Mouse (Mus musculus) CH12.LX (cell line): ENCODE results near the gene Rec114. TPM values are rescaled to one million over a fixed set of nuclear protein-coding genes. Genes with fewer than 3 reads are reported as not detected.

Experiments used
- DNase-seq: peaks from one replicate; pipeline ENCODE4 v3.0.0-alpha.2; 2013; ENCODE audit errors: extremely low read depth
- H3K27ac ChIP-seq: 2 replicates; pipeline ENCODE4 v1.5.1; 2012; ENCODE audit warnings: low read depth, mild to moderate bottlenecking, control low read depth, moderate library complexity; ENCODE audit not compliant: insufficient read depth
- H3K27me3 ChIP-seq: replicated peaks from 2 replicates; pipeline ENCODE3; 2012; ENCODE audit warnings: inconsistent platforms
- H3K36me3 ChIP-seq, 2 experiments: replicated peaks in 1 of 2; 2 replicates each; pipeline versions ENCODE3 to v1.6.1; 2012; ENCODE audit warnings: inconsistent platforms in 1 of 2, low read length in 1 of 2, mild to moderate bottlenecking in 1 of 2, mixed read lengths in 1 of 2, moderate library complexity in 1 of 2; ENCODE audit not compliant: control insufficient read depth in 1 of 2, insufficient read depth in 1 of 2
- H3K4me1 ChIP-seq, 2 experiments: 2 replicates each; pipeline ENCODE4 v1.6.1; 2012; ENCODE audit warnings: inconsistent platforms in 1 of 2, moderate library complexity in 1 of 2; ENCODE audit not compliant: insufficient read depth in 2 of 2, control insufficient read depth in 1 of 2
- H3K4me2 ChIP-seq: 2 replicates; pipeline ENCODE4 v1.6.1; 2012; ENCODE audit warnings: low read depth, mild to moderate bottlenecking, control low read depth; ENCODE audit not compliant: poor library complexity, insufficient read depth, severe bottlenecking
- H3K4me3 ChIP-seq, 3 experiments: fragments of 150-350 bp in 1 of 3; sonication (generic) in 1 of 3; replicated peaks in 1 of 3; 2 replicates each; pipeline versions ENCODE3 to v1.5.1; 2011 to 2012; ENCODE audit warnings: low read depth in 2 of 3, low read length in 2 of 3, mild to moderate bottlenecking in 2 of 3, moderate library complexity in 2 of 3, control low read depth in 1 of 3, improper control_type of control experiment in 1 of 3, inconsistent platforms in 1 of 3, mixed read lengths in 1 of 3; ENCODE audit not compliant: poor library complexity in 1 of 3
- H3K79me2 ChIP-seq: replicated peaks from 2 replicates; pipeline ENCODE4 v1.6.1; 2012; ENCODE audit warnings: mild to moderate bottlenecking, moderate library complexity; ENCODE audit not compliant: control insufficient read depth, poor library complexity, insufficient read depth, severe bottlenecking; ENCODE audit errors: extremely low read depth
- H3K9ac ChIP-seq: 2 replicates; pipeline ENCODE4 v1.6.1; 2012; ENCODE audit warnings: low read depth, mild to moderate bottlenecking, control low read depth, moderate library complexity; ENCODE audit not compliant: insufficient read depth
- H3K9me3 ChIP-seq: replicated peaks from 2 replicates; pipeline ENCODE3; 2012; ENCODE audit warnings: low read length, inconsistent platforms, mixed read lengths
- BHLHE40 ChIP-seq: IDR thresholded peaks from 2 replicates; pipeline ENCODE4 v1.6.1; 2011; ENCODE audit warnings: mild to moderate bottlenecking, low read depth, low read length, improper control_type of control experiment
- CHD2 ChIP-seq: IDR thresholded peaks from 2 replicates; pipeline ENCODE4 v1.6.1; 2011; ENCODE audit warnings: low read length, improper control_type of control experiment
- HCFC1 ChIP-seq: IDR thresholded peaks from 2 replicates; pipeline ENCODE4 v1.6.1; 2012; ENCODE audit warnings: low read depth, mild to moderate bottlenecking, inconsistent platforms, low read length, improper control_type of control experiment
- JUN ChIP-seq: IDR thresholded peaks from 2 replicates; pipeline ENCODE4 v1.6.1; 2011; ENCODE audit warnings: low read depth, mild to moderate bottlenecking, low read length, improper control_type of control experiment, moderate library complexity; ENCODE audit not compliant: insufficient read depth
- KAT2A ChIP-seq: IDR thresholded peaks from 2 replicates; pipeline ENCODE4 v1.6.1; 2012; ENCODE audit warnings: low read length, improper control_type of control experiment, inconsistent platforms; ENCODE audit not compliant: insufficient replicate concordance
- MAFK ChIP-seq: IDR thresholded peaks from 2 replicates; pipeline ENCODE4 v1.6.1; 2011; ENCODE audit warnings: low read length, improper control_type of control experiment; ENCODE audit not compliant: insufficient replicate concordance
- MEF2A ChIP-seq: IDR thresholded peaks from 2 replicates; pipeline ENCODE4 v1.6.1; 2014; ENCODE audit warnings: low read depth, mild to moderate bottlenecking, inconsistent platforms, low read length, improper control_type of control experiment, borderline replicate concordance
- NRF1 ChIP-seq: IDR thresholded peaks from 2 replicates; pipeline ENCODE4 v1.6.1; 2014; ENCODE audit warnings: low read depth, mild to moderate bottlenecking, inconsistent platforms, low read length, improper control_type of control experiment, moderate library complexity
- PAX5 ChIP-seq: IDR thresholded peaks from 2 replicates; pipeline ENCODE4 v1.6.1; 2012; ENCODE audit warnings: low read length, inconsistent platforms, mixed read lengths
- POLR2A ChIP-seq: IDR thresholded peaks from 2 replicates; pipeline ENCODE4 v1.6.1; 2011; ENCODE audit warnings: low read depth, mild to moderate bottlenecking, improper control_type of control experiment, low read length
- POLR2AphosphoS2 ChIP-seq: IDR thresholded peaks from 2 replicates; pipeline ENCODE4 v1.6.1; 2011; ENCODE audit warnings: low read depth, low read length, improper control_type of control experiment
- RAD21 ChIP-seq: IDR thresholded peaks from 2 replicates; pipeline ENCODE4 v1.6.1; 2011; ENCODE audit warnings: low read depth, mild to moderate bottlenecking, low read length, improper control_type of control experiment, moderate library complexity
- TBP ChIP-seq: conservative IDR thresholded peaks from 2 replicates; pipeline ENCODE4 v1.6.1; 2011; ENCODE audit warnings: low read depth, low read length, improper control_type of control experiment
- TCF12 ChIP-seq: IDR thresholded peaks from 2 replicates; pipeline ENCODE4 v1.6.1; 2014; ENCODE audit warnings: low read depth, mild to moderate bottlenecking, inconsistent platforms, low read length, improper control_type of control experiment
- USF1 ChIP-seq: IDR thresholded peaks from 2 replicates; pipeline ENCODE4 v1.6.1; 2014; ENCODE audit warnings: low read depth, mild to moderate bottlenecking, inconsistent platforms, low read length, improper control_type of control experiment
- USF2 ChIP-seq: conservative IDR thresholded peaks from 2 replicates; pipeline ENCODE4 v1.6.1; 2011; ENCODE audit warnings: low read depth, low read length, improper control_type of control experiment
- ZKSCAN1 ChIP-seq: IDR thresholded peaks from 2 replicates; pipeline ENCODE4 v1.6.1; 2012; ENCODE audit warnings: low read depth, inconsistent platforms, low read length, improper control_type of control experiment, borderline replicate concordance
- ZMIZ1 ChIP-seq: IDR thresholded peaks from 2 replicates; pipeline ENCODE4 v1.6.1; 2012; ENCODE audit warnings: low read depth, mild to moderate bottlenecking, inconsistent platforms, low read length, improper control_type of control experiment
- dilution Hi-C: fragments of 300-500 bp; cut with MboI; formaldehyde crosslinking; loops from 2 replicates; pipeline ENCODE4 v1.14.3; 2020; ENCODE audit warnings: low sequenced_read_pairs; ENCODE audit not compliant: extremely low pct_unique_long_range_greater_than_20kb, extremely low pct_ligation_motif_present
- in situ Hi-C: fragments of 300-500 bp; cut with MboI; formaldehyde crosslinking; loops from 3 replicates; pipeline ENCODE4 v1.14.3; 2019; ENCODE audit warnings: low sequenced_read_pairs, low pct_ligation_motif_present, low pct_unique_long_range_greater_than_20kb, mixed read lengths
- polyA plus RNA-seq: library from polyadenylated mRNA; unstranded; fragments of >175 nt; gene quantifications from 2 replicates; pipeline ENCODE4 v1.2.1, GENCODE M21; 2012; ENCODE audit warnings: low read depth; ENCODE audit not compliant: insufficient read length
- total RNA-seq, 2 experiments: library from RNA; depleted of rRNA; stranded (reverse); fragments of 300-350 nt in 1 of 2; fragments of >200 nt in 1 of 2; gene quantifications; 2 replicates each; pipeline ENCODE4 v1.2.3; 2012 to 2014

Rec114 gene
- total and polyA plus RNA-seq, 3 experiments = 0.69 TPM; not detected in 2

- no peak overlapping the region for H3K27ac ChIP-seq
- no peaks in the 10 kb centered on the region for H3K4me1 ChIP-seq
- dilution Hi-C loops = no loop called here
- no peaks in the 10 kb centered on the region for H3K9me3 ChIP-seq
- in situ Hi-C loops = no loop called here
- H3K36me3 ChIP-seq = peaks cover 9 to 49% of the 10 kb centered on the region in 2 experiments
- no peak overlapping the region for H3K4me2 ChIP-seq
- H3K27me3 ChIP-seq = no peaks in the 10 kb centered on the region
- no peak overlapping the region for H3K9ac ChIP-seq
- H3K4me3 ChIP-seq = no peak overlapping the region
- H3K79me2 ChIP-seq = no peaks in the 10 kb centered on the region
- no peak for DNase-seq
- TF ChIP-seq HCFC1 = no peak
- TF ChIP-seq MEF2A = no peak
- no peak for TF ChIP-seq POLR2A
- TF ChIP-seq ZMIZ1 = no peak
- no peak for TF ChIP-seq RAD21
- TF ChIP-seq BHLHE40 = no peak
These were observed 77.6 kb downstream of the Rec114 start for GRCm38 (mm10) chr9:58666191-58666590.

DNA sequence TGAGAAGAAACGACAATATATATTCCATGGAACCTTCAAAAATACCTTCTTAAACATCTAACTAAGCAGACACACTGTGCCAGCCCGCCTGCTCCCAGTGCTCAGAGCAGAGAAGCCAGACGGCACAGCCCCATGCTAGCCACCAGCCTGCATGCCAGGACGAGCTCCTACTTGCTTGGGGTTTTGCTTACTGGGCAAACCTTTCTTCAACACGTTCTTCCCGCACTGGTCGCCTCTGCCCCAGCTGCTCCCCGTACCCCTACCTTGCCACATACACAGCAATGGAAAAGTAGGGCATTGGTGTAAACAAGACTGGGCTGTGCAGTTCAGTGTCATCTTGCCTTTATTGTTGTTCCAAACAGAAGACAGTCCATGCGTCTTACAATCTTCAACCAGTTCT, 78.3 kb downstream of the Rec114 start:
- Histone ChIP-seq H3K9ac (no peak overlapping the region), H3K9me3 (no peaks in the 10 kb centered on the region), H3K27ac (no peak overlapping the region), H3K4me2 (no peak overlapping the region), H3K4me3 (no peak overlapping the region), H3K4me1 (no peaks in the 10 kb centered on the region), H3K36me3 (peaks cover 9 to 55% of the 10 kb centered on the region in 2 experiments)
- dilution Hi-C loops (no loop called here), in situ Hi-C loops (no loop called here)
- TF ChIP-seq MAFK (no peak), USF2 (no peak), NRF1 (no peak), POLR2A (no peak), POLR2AphosphoS2 (no peak), BHLHE40 (no peak), TBP (no peak), PAX5 (no peak), CHD2 (no peak)
- TF ChIP-seq, all 38 proteins: peak for 0
- no peak for DNase-seq
- no peaks in the 10 kb centered on the region for H3K27me3 ChIP-seq
- no peaks in the 10 kb centered on the region for H3K79me2 ChIP-seq

GRCm38 (mm10) chr9:58662791-58663190, 81.0 kb downstream of the Rec114 start:
- Histone ChIP-seq H3K9me3 (no peaks in the 10 kb centered on the region), H3K4me3 (no peak overlapping the region), H3K27me3 (no peaks in the 10 kb centered on the region), H3K36me3 (peaks cover 9 to 78% of the 10 kb centered on the region in 2 experiments), H3K4me2 (no peak overlapping the region), H3K9ac (no peak overlapping the region), H3K79me2 (no peaks in the 10 kb centered on the region), H3K4me1 (peaks cover 0 to 25% of the 10 kb centered on the region in 2 experiments; a peak in 2 of 4 replicates), H3K27ac (no peak overlapping the region)
- DNase-seq = no peak
- in situ Hi-C loops (no loop called here), dilution Hi-C loops (no loop called here)
- no peak for TF ChIP-seq TCF12
- TF ChIP-seq JUN = no peak
- no peak for TF ChIP-seq USF1
- no peak for TF ChIP-seq NRF1
- no peak for TF ChIP-seq KAT2A
- TF ChIP-seq ZKSCAN1 = no peak
- TF ChIP-seq MEF2A = no peak
